Mouse (Mus musculus): Measurements from ENCODE around the gene Rnf182. TPM values are rescaled to one million over a fixed set of nuclear protein-coding genes. Genes with fewer than 3 reads are reported as not detected.

Gene Rnf182
- polyA plus RNA-seq, 1 experiment from 2014 or later, result 1.1 TPM

GRCm38 (mm10) chr13:43627922-43628321 lies 12.4 kb downstream of the Rnf182 start:
- H3K4me1 ChIP-seq (replicated peaks; ENCODE audit: insufficient read depth, low read length), result no peaks in the 10 kb centered on the region
- no peak overlapping the region for H3K4me2 ChIP-seq (ENCODE audit: low read length)
- TF ChIP-seq CTCF (IDR thresholded peaks at IDR 0.05; ENCODE audit: low read depth), result no peak
- no peaks in the 10 kb centered on the region for H3K36me3 ChIP-seq (ENCODE audit: insufficient read depth, low read length)
- H3K27me3 ChIP-seq (ENCODE audit: insufficient read depth, low read length), result no peaks in the 10 kb centered on the region
- no peak overlapping the region for H3K4me3 ChIP-seq (replicated peaks; ENCODE audit: low read depth, low read length)
- no peak overlapping the region for H3K27ac ChIP-seq
- DNase-seq (ENCODE audit: low spot score) (no peak), ATAC-seq (replicated peaks; ENCODE audit: low FRiP score, low read depth) (no peak)
- H3K9me3 ChIP-seq (replicated peaks; ENCODE audit: low read length), result no peaks in the 10 kb centered on the region
- 75% methylated on average over 5 of the region's 5 CpGs for WGBS
- no peak overlapping the region for H3K9ac ChIP-seq (ENCODE audit: low read depth, low read length)

GRCm38 (mm10) chr13:43629785-43630184 lies 14.3 kb downstream of the Rnf182 start:
- ATAC-seq (replicated peaks; ENCODE audit: low FRiP score, low read depth) (no peak), DNase-seq (ENCODE audit: low spot score) (no peak)
- TF ChIP-seq CTCF (IDR thresholded peaks at IDR 0.05; ENCODE audit: low read depth), result no peak
- H3K4me2 ChIP-seq (ENCODE audit: low read length), result no peak overlapping the region
- H3K36me3 ChIP-seq (ENCODE audit: insufficient read depth, low read length), result no peaks in the 10 kb centered on the region
- no peaks in the 10 kb centered on the region for H3K27me3 ChIP-seq (ENCODE audit: insufficient read depth, low read length)
- no peak overlapping the region for H3K27ac ChIP-seq
- H3K4me3 ChIP-seq (replicated peaks; ENCODE audit: low read depth, low read length), result no peak overlapping the region
- no peaks in the 10 kb centered on the region for H3K4me1 ChIP-seq (replicated peaks; ENCODE audit: insufficient read depth, low read length)
- H3K9ac ChIP-seq (ENCODE audit: low read depth, low read length), result no peak overlapping the region
- WGBS, result 86% methylated on average over 7 of the region's 7 CpGs
- H3K9me3 ChIP-seq (replicated peaks; ENCODE audit: low read length), result no peaks in the 10 kb centered on the region

GRCm38 (mm10) chr13:43631266-43631665 lies 15.8 kb downstream of the Rnf182 start:
- no peak for DNase-seq (ENCODE audit: low spot score)
- Histone ChIP-seq H3K4me2 (ENCODE audit: low read length) (no peak overlapping the region), H3K27me3 (ENCODE audit: insufficient read depth, low read length) (no peaks in the 10 kb centered on the region), H3K9ac (ENCODE audit: low read depth, low read length) (no peak overlapping the region), H3K9me3 (replicated peaks; ENCODE audit: low read length) (no peaks in the 10 kb centered on the region), H3K4me1 (replicated peaks; ENCODE audit: insufficient read depth, low read length) (no peaks in the 10 kb centered on the region), H3K27ac (no peak overlapping the region), H3K4me3 (replicated peaks; ENCODE audit: low read depth, low read length) (no peak overlapping the region), H3K36me3 (ENCODE audit: insufficient read depth, low read length) (no peaks in the 10 kb centered on the region)
- no peak for ATAC-seq (replicated peaks; ENCODE audit: low FRiP score, low read depth)
- WGBS, result 94% methylated on average over 6 of the region's 6 CpGs
- TF ChIP-seq CTCF (IDR thresholded peaks at IDR 0.05; ENCODE audit: low read depth), result no peak

GRCm38 (mm10) chr13:43633024-43633423 lies 17.5 kb downstream of the Rnf182 start:
- ATAC-seq (replicated peaks; ENCODE audit: low FRiP score, low read depth) (no peak), DNase-seq (ENCODE audit: low spot score) (no peak)
- H3K4me2 ChIP-seq (ENCODE audit: low read length), result no peak overlapping the region
- H3K27ac ChIP-seq, result no peak overlapping the region
- no peaks in the 10 kb centered on the region for H3K27me3 ChIP-seq (ENCODE audit: insufficient read depth, low read length)
- no peak overlapping the region for H3K9ac ChIP-seq (ENCODE audit: low read depth, low read length)
- TF ChIP-seq CTCF (IDR thresholded peaks at IDR 0.05; ENCODE audit: low read depth), result no peak
- H3K9me3 ChIP-seq (replicated peaks; ENCODE audit: low read length), result no peaks in the 10 kb centered on the region
- no peaks in the 10 kb centered on the region for H3K4me1 ChIP-seq (replicated peaks; ENCODE audit: insufficient read depth, low read length)
- WGBS, result 84% methylated on average over 4 of the region's 4 CpGs
- H3K36me3 ChIP-seq (ENCODE audit: insufficient read depth, low read length), result no peaks in the 10 kb centered on the region
- H3K4me3 ChIP-seq (replicated peaks; ENCODE audit: low read depth, low read length), result no peak overlapping the region

- Histone ChIP-seq H3K27ac (no peak overlapping the region), H3K9me3 (replicated peaks; ENCODE audit: low read length) (no peaks in the 10 kb centered on the region), H3K4me1 (replicated peaks; ENCODE audit: insufficient read depth, low read length) (no peaks in the 10 kb centered on the region), H3K36me3 (ENCODE audit: insufficient read depth, low read length) (no peaks in the 10 kb centered on the region), H3K27me3 (ENCODE audit: insufficient read depth, low read length) (no peaks in the 10 kb centered on the region), H3K9ac (ENCODE audit: low read depth, low read length) (no peak overlapping the region), H3K4me2 (ENCODE audit: low read length) (no peak overlapping the region), H3K4me3 (replicated peaks; ENCODE audit: low read depth, low read length) (no peak overlapping the region)
- 83% methylated on average over 7 of the region's 7 CpGs for WGBS
- ATAC-seq (replicated peaks; ENCODE audit: low FRiP score, low read depth) (no peak), DNase-seq (ENCODE audit: low spot score) (no peak)
- no peak for TF ChIP-seq CTCF (IDR thresholded peaks at IDR 0.05; ENCODE audit: low read depth)
These were observed 22.2 kb downstream of the Rnf182 start for GRCm38 (mm10) chr13:43637720-43638119.

GRCm38 (mm10) chr13:43644991-43645390 lies 29.5 kb downstream of the Rnf182 start:
- 23% methylated on average over 1 of the region's 1 CpGs for WGBS
- ATAC-seq (replicated peaks; ENCODE audit: low FRiP score, low read depth), result no peak
- no peaks in the 10 kb centered on the region for H3K9me3 ChIP-seq (replicated peaks; ENCODE audit: low read length)

GRCm38 (mm10) chr13:43648556-43648955 lies 33.0 kb downstream of the Rnf182 start:
- H3K4me2 ChIP-seq (ENCODE audit: low read length), result no peak overlapping the region
- H3K9me3 ChIP-seq (replicated peaks; ENCODE audit: low read length), result no peaks in the 10 kb centered on the region
- H3K27me3 ChIP-seq (ENCODE audit: insufficient read depth, low read length), result no peaks in the 10 kb centered on the region
- ATAC-seq (replicated peaks; ENCODE audit: low FRiP score, low read depth), result no peak
- H3K36me3 ChIP-seq (ENCODE audit: insufficient read depth, low read length), result no peaks in the 10 kb centered on the region
- no peak overlapping the region for H3K27ac ChIP-seq
- no peak for TF ChIP-seq CTCF (IDR thresholded peaks at IDR 0.05; ENCODE audit: low read depth)
- no peaks in the 10 kb centered on the region for H3K4me1 ChIP-seq (replicated peaks; ENCODE audit: insufficient read depth, low read length)
- DNase-seq (ENCODE audit: low spot score), result no peak
- H3K4me3 ChIP-seq (replicated peaks; ENCODE audit: low read depth, low read length), result no peak overlapping the region
- WGBS, result 55% methylated on average over 6 of the region's 6 CpGs
- H3K9ac ChIP-seq (ENCODE audit: low read depth, low read length), result no peak overlapping the region

More at GRCm38 (mm10) chr13:43644991-43645390, 29.5 kb downstream of the Rnf182 start:
- no peak overlapping the region for H3K4me2 ChIP-seq (ENCODE audit: low read length)
- H3K4me1 ChIP-seq (replicated peaks; ENCODE audit: insufficient read depth, low read length), result no peaks in the 10 kb centered on the region
- H3K4me3 ChIP-seq (replicated peaks; ENCODE audit: low read depth, low read length), result no peak overlapping the region
- H3K27me3 ChIP-seq (ENCODE audit: insufficient read depth, low read length), result no peaks in the 10 kb centered on the region
- H3K27ac ChIP-seq, result no peak overlapping the region
- no peak overlapping the region for H3K9ac ChIP-seq (ENCODE audit: low read depth, low read length)
- no peak for TF ChIP-seq CTCF (IDR thresholded peaks at IDR 0.05; ENCODE audit: low read depth)
- no peak for DNase-seq (ENCODE audit: low spot score)
- H3K36me3 ChIP-seq (ENCODE audit: insufficient read depth, low read length), result no peaks in the 10 kb centered on the region

Data from kidney, postnatal 0 days (tissue).